Mouse (Mus musculus) embryonic fibroblast, embryonic 13.5 days (primary cell): Measurements from ENCODE around the gene Vmn1r171. TPM values are rescaled to one million over a fixed set of nuclear protein-coding genes. Genes with fewer than 3 reads are reported as not detected.
"Not testable (repeated sequence)": the region's sequence is repeated elsewhere in the genome, so short reads cannot be mapped to it uniquely, and the experiment has no call there.

Experiments used
- H3K27ac ChIP-seq: 2 replicates; pipeline ENCODE4 v1.5.1; 2012; ENCODE audit warnings: low read length, control low read depth, inconsistent platforms; ENCODE audit not compliant: insufficient read depth
- H3K4me1 ChIP-seq: 2 replicates; pipeline ENCODE4 v1.6.1; 2011; ENCODE audit warnings: low read length; ENCODE audit not compliant: control insufficient read depth, insufficient read depth
- H3K4me3 ChIP-seq: 2 replicates; pipeline ENCODE4 v1.5.1; 2011; ENCODE audit warnings: mild to moderate bottlenecking, control low read depth, low read length; ENCODE audit not compliant: insufficient read depth
- CTCF ChIP-seq: IDR thresholded peaks from 2 replicates; pipeline ENCODE4 v1.5.1; 2011; ENCODE audit warnings: mild to moderate bottlenecking, control low read depth, low read length, moderate library complexity, borderline replicate concordance; ENCODE audit not compliant: insufficient read depth
- POLR2A ChIP-seq: IDR thresholded peaks from 2 replicates; pipeline ENCODE4 v1.6.1; 2011; ENCODE audit warnings: low read depth, mild to moderate bottlenecking, control low read depth, low read length, moderate library complexity
- polyA plus RNA-seq: library from polyadenylated mRNA; stranded (reverse); fragments of >200 nt; gene quantifications from 2 replicates; pipeline ENCODE4 v1.2.4, GENCODE M21; 2011; ENCODE audit warnings: low read depth; ENCODE audit not compliant: missing spikeins, insufficient read length

Vmn1r171 gene
- polyA plus RNA-seq = not detected in 2 replicates

GRCm38 (mm10) chr7:23630422-23630821, at the start of gene Vmn1r171:
Gene Vmn1r171, plus strand, starts transcription at chr7:23630722.
- TF ChIP-seq CTCF = no peak
- no peak for TF ChIP-seq POLR2A
- no peak within 1 kb of the TSS for H3K4me3 ChIP-seq
- H3K4me1 ChIP-seq = no peaks in the 10 kb centered on the region
- no peak within 1 kb of the TSS for H3K27ac ChIP-seq

GRCm38 (mm10) chr7:23605875-23606274, 24.6 kb upstream of the Vmn1r171 start, which contains the start of gene Vmn1r170:
Gene Vmn1r170, plus strand, starts transcription at chr7:23606175.
- not testable (repeated sequence) for H3K4me3 ChIP-seq, H3K4me1 ChIP-seq, H3K27ac ChIP-seq

GRCm38 (mm10) chr7:23658016-23658415, 27.5 kb downstream of the Vmn1r171 start, which contains the start of gene Vmn1r172:
Gene Vmn1r172, plus strand, starts transcription at chr7:23658316.
- Histone ChIP-seq H3K4me3 (no peak within 1 kb of the TSS), H3K4me1 (no peaks in the 10 kb centered on the region), H3K27ac (no peak within 1 kb of the TSS)
- no peak for TF ChIP-seq CTCF
- TF ChIP-seq POLR2A = no peak

Other genes with a start within 250 kb of the Vmn1r171 start
- not detected in 2 replicates for gene Nlrp5, start 244.8 kb upstream of the Vmn1r171 start, polyA plus RNA-seq
- not detected in 2 replicates for gene Vmn1r167, start 123.5 kb upstream of the Vmn1r171 start, polyA plus RNA-seq
- gene Vmn1r168, start 91.0 kb upstream of the Vmn1r171 start, polyA plus RNA-seq = not detected in 2 replicates
- gene Vmn1r169, start 55.2 kb upstream of the Vmn1r171 start, polyA plus RNA-seq = not detected in 2 replicates
- not detected in 2 replicates for gene Vmn1r170, start 24.5 kb upstream of the Vmn1r171 start, polyA plus RNA-seq
- gene Vmn1r172, start 27.6 kb downstream of the Vmn1r171 start, polyA plus RNA-seq = not detected in 2 replicates
- not detected in 2 replicates for gene Vmn1r173, start 70.0 kb downstream of the Vmn1r171 start, polyA plus RNA-seq
- gene Vmn1r174, start 121.5 kb downstream of the Vmn1r171 start, polyA plus RNA-seq = not detected in 2 replicates
- gene Vmn1r175, start 179.9 kb downstream of the Vmn1r171 start, polyA plus RNA-seq = not detected in 2 replicates
- gene Vmn1r176, start 206.7 kb downstream of the Vmn1r171 start, polyA plus RNA-seq = not detected in 2 replicates
- not detected in 2 replicates for gene Vmn1r177, start 235.7 kb downstream of the Vmn1r171 start, polyA plus RNA-seq